Mouse (Mus musculus): ENCODE measurements around the gene Vmn2r99.

Vmn2r99 gene

DNA sequence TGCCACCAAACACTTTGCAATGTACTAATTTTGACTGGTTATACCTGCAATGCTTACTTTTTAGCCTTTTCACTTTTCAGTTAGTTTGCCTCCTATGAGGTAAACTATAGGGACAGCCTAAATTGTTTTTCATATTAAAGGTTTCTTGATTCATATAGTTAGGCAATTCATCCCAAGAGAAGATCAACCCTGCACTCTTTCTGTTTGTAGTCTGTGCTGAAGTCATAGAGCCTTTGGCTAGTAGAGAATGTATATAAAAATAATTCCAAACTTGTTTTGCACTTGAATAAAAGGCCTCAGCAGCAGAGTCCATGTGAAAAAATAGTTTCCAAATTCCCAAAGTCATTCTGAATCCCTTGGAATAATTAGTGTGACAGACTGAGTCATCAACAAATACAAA lies at the start of gene Vmn2r99:
TSS of gene Vmn2r99 (plus strand) at position 301 of the 400 bp plus-strand sequence.
- no peak for DNase-seq (ENCODE audit: low spot score)

DNA sequence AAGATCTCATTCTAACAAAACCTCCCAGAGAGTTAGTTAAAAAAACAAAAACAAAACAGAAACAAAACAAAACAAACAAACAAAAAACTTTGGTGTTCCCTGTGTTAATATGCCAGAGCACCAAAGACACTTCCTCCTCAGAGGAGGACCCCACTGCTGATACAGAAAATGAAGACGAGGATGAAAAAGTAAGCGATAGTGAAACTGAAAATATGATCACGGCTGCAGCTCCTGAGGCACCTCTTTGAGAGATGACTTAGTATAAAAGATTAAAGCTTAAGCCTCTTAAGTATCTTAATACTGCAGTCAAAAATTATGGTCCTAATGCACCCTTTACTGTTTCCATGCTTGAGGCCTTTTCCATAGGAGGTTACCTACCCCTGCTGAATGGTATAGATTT lies 75.9 kb downstream of the Vmn2r99 start:
- no peak for DNase-seq (ENCODE audit: low spot score)

DNA sequence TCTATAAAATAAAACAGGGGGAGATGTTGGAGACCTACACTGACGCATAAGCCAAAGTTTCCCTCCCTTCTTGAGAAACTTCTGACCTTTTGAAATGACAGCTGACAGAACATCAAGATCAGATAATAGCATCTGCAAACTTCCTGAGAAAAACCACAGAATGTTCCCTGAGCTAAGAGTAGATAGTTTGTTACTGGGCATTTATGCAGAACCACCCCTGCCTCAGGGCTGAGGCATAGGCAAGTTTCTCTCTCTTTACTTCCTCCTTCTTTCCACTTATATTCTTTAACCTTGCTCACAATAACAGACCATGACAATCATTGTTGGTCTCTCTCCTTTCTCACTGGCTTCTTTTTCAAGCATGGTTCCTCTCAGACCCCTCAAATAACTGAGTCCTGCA lies 83.2 kb downstream of the Vmn2r99 start:
- no peak for DNase-seq (ENCODE audit: low spot score)
